Mouse (Mus musculus): ENCODE measurements around the gene Gm20820.
"Not testable (repeated sequence)": the region's sequence is repeated elsewhere in the genome, so short reads cannot be mapped to it uniquely, and the experiment has no call there.

The Gm20820 gene

DNA sequence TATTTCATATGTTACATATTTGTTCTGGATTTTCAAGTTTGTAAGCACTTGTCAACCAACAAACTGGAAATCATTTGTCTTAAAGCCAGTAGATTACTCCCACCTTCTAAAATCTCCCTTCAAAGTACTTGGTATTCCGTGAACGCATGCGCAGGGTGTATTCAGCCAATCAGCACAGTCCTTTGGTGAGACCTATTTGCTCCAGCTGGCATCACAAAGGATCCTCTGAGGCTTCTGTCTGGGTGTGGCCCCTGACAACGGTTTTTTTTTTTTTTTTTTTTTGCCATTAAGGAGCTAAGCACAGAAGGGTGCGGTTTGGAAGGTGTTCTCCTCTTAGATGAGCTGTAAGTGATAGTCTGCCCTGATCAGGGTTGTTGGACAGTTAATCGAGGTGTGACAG, at the start of gene Gm20820:
Gene Gm20820 (plus strand): TSS at position 301 of the 400 bp plus-strand sequence.
- DNase-seq (ENCODE audit: low read depth, low spot score): not testable (repeated sequence)

Measured in ES-CJ7 (cell line).